Mouse (Mus musculus): ENCODE data around the gene Spi1.
A peak's percentile ranks its signal among the peaks of the same experiment; 100 is the strongest.
"Not testable (repeated sequence)": the region's sequence is repeated elsewhere in the genome, so short reads cannot be mapped to it uniquely, and the experiment has no call there.

The Spi1 gene

DNA sequence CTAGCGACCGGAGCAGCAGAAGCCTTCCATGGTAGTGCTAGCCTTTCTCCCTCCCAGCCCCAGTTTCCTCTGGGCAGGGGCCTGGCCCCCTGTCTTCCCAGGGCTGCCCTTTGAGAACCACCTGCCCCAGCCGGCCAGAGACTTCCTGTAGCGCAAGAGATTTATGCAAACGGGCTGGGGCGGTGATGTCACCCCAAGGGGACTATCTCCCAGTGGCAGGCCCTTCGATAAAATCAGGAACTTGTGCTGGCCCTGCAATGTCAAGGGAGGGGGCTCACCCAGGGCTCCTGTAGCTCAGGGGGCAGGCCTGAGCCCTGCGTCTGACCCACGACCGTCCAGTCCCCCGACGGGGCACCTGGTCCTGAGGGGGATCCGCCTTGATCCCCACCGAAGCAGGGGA, 14.3 kb downstream of the Spi1 start:
- DNase-seq (ENCODE audit: low read depth, low spot score): no peak

GRCm38 (mm10) chr2:91097015-91097414, 14.8 kb downstream of the Spi1 start:
- no peak for DNase-seq (ENCODE audit: low read depth, low spot score)

DNA sequence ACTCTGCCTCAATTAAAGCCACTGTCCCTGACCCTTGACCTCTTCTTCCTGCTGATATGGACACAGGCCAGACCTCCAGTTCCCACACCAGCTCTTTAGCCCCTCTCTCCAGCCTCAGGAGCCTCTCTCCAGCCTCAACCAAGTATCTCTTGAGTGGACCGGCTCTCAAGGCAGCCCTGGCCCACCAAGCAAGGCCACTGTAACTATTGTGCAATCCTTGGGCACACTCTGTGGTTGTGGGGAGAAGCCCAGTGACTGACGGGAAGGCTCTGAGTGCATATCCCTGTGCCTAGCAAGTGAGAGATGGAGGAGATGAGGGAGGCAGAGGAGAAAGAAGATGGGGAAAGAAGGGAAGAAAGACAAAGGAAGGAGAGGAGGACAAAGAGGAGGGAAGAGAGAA, 16.0 kb downstream of the Spi1 start:
- no peak for DNase-seq (ENCODE audit: low read depth, low spot score)

GRCm38 (mm10) chr2:91101124-91101740, 19.0 kb downstream of the Spi1 start:
- DNase-seq (ENCODE audit: low read depth, low spot score): peak; percentile 67

GRCm38 (mm10) chr2:91108156-91108555, 26.0 kb downstream of the Spi1 start:
- DNase-seq (ENCODE audit: low read depth, low spot score): no peak

- DNase-seq (ENCODE audit: low read depth, low spot score): no peak
Measured at GRCm38 (mm10) chr2:91109241-91109640, 27.1 kb downstream of the Spi1 start.

DNA sequence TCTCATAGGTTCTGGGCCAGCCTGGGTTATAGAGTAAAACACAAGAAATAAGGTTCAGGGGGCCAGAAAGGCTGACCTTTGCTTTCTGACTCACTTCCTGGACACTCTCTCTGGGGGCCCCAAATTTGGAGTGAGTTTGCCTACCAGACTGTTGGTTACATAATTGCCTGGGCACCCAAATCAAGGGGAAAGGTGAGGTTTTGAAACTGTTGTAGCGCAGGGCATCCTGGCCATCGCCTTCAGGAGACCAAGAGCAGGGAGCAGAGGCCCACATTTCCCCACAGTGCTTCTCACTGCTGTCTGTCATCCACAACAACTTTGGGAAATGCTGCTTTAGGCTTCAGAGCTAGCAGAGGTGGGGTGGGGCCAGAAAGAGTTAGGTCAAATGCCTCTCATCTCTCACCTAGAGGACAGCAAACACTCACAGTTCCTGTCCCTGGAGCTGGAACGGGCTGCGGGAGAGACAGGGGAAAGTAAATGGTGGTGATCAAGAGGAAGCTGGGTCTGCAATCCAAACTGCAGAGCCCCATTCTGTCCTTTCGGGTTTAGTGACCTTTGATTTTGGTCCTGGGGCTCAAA, 27.7 kb downstream of the Spi1 start:
- DNase-seq (ENCODE audit: low read depth, low spot score): no peak

DNA sequence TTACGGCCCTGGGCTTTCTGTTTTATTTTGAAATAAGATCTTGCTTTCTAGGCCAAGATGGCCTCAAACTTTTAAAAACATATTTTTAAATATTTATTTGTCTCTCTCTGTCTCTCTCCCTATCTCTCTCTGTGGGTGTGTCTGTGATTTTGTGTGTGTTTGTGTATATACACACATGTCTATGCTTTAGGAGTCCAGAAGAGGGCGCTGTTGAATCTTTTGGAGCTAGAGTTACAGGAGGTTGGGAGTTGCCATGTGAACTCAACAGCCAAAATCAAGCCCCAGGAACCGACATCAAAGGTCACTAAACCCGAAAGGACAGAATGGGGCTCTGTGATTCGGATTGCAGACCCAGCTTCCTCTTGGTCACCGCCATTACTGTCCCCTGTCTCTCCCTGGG, 28.2 kb downstream of the Spi1 start:
- DNase-seq (ENCODE audit: low read depth, low spot score): no peak

DNA sequence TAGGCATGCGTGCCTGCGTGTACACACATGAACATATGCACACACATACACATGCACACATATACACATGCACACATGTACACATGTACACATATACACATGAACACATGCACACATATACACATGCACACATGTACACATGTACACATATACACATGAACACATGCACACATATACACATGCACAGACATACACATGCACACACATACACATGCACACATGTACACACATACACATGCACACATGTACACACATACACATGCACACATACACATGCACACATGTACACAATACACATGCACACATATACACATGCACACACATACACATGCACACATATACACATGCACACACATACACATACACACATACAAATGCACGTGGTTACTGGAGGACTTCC, 29.6 kb downstream of the Spi1 start:
- DNase-seq (ENCODE audit: low read depth, low spot score): not testable (repeated sequence)

GRCm38 (mm10) chr2:91112491-91112890, 30.3 kb downstream of the Spi1 start:
- DNase-seq (ENCODE audit: low read depth, low spot score): no peak

DNA sequence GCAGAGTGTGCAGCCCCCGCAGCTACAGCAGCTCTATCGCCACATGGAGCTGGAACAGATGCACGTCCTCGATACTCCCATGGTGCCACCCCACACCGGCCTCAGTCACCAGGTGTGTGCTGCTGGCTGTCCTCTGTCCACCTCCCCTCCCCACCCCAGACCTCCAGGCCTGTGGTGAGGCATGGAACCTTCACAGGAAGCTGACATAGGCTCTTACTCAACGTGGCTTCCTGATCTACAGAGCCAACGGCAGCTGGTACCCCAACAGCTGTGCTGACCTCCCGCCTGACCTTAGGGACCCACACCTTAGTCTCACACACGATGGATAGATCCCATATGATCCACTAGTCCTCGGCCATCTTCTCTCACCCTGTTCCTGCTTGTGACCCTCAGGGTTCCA, 31.1 kb downstream of the Spi1 start:
- DNase-seq (ENCODE audit: low read depth, low spot score): no peak

GRCm38 (mm10) chr2:91113852-91114251, 31.7 kb downstream of the Spi1 start:
- no peak for DNase-seq (ENCODE audit: low read depth, low spot score)

GRCm38 (mm10) chr2:91114781-91115577, 32.8 kb downstream of the Spi1 start:
- DNase-seq (ENCODE audit: low read depth, low spot score): no peak

DNA sequence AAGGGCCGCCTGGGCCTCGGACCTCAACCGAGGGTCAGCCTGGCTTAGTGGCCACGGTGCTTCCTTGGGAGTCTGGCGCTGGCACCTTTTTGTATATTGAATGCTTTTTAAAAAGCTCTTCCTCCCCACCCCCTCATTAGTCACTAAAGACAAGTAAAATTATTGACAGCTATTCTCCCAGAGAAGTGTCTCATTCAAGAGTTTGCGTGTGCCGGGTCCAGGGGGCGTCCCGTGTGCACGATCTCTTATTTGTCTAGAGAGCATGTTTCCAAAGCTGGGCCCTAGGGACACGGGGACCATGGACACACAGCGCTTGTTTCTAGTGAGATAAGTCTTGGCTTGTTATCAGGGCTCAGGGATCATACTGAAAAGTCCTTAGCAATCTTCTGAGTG, 33.4 kb downstream of the Spi1 start:
- no peak for DNase-seq (ENCODE audit: low read depth, low spot score)

GRCm38 (mm10) chr2:91116842-91117241, 34.7 kb downstream of the Spi1 start:
- DNase-seq (ENCODE audit: low read depth, low spot score): no peak

DNA sequence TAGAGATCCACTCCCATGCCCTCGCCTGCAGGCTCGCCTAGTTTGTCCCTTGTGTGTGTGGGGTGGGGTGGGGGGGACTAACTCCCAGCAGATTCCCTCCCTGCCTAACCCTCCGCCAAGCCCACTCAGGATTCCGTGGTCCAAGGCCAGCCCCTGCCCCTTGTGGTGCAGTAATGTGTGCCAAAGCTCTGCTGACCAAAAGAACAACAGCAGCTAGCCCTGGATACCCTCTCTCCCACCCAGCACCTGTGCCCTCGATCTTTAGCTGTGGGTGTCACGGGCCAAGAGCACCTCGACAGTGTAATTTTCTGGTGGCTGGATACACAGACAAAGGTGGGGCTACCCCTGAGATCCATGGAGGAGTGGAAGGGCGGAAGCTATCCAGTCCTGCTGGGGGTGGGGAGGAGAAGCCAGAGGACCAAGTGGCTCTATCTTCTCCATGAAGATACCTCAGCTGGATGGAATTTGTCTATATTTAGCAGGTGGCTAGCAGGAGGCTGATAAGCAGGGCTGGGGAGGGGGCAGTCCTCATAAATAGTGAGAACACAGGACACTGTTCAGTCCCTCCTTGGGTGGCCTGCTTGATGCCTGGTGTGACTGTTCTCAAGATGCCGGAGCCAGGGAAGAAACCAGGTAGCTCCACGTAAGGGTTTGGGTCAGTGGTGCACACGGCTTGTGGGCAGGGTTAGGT, 35.5 kb downstream of the Spi1 start, which contains the start of gene Mybpc3:
Gene Mybpc3, plus strand, starts transcription at position 560 of the 691 bp plus-strand sequence.
- DNase-seq (ENCODE audit: low read depth, low spot score): no peak

- DNase-seq (ENCODE audit: low read depth, low spot score): no peak
Measured at GRCm38 (mm10) chr2:91118647-91119046, 36.5 kb downstream of the Spi1 start.

DNA sequence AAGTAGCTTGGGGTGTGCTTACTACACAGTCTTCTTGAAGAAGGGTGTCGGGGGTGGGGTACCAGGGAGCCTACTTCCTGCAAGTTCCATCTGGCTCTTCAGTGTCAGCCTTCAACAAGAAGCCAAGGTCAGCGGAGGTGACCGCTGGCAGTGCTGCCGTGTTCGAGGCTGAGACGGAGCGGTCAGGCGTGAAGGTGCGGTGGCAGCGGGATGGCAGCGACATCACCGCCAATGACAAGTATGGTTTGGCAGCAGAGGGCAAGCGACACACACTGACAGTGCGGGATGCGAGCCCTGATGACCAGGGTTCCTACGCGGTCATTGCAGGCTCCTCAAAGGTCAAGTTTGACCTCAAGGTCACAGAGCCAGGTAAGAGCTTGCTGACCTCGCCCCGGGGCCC, 36.9 kb downstream of the Spi1 start:
- no peak for DNase-seq (ENCODE audit: low read depth, low spot score)

DNA sequence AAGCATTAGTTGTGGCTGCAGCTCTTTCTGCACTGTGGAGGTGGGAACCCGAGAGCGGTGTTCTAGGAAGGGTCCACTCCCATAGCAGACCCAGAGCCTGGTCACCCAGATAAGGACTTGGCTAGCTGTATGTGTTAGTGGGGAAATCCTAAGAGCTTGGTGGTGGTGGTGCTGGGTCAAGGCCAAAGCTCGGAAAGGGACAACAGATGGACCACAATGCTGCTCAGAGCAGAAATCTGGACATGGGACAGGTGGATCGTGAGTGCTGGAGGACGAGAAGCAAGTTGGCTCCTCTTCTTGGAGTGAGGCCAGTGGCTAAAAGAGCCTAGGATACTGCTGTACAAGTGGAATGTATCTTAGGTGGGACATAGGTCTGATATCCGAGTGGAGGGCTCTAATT, 37.4 kb downstream of the Spi1 start:
- DNase-seq (ENCODE audit: low read depth, low spot score): no peak

- DNase-seq (ENCODE audit: low read depth, low spot score): no peak
Measured at GRCm38 (mm10) chr2:91120261-91120671, 38.1 kb downstream of the Spi1 start.

GRCm38 (mm10) chr2:91121011-91121410, 38.8 kb downstream of the Spi1 start:
- DNase-seq (ENCODE audit: low read depth, low spot score): no peak

DNA sequence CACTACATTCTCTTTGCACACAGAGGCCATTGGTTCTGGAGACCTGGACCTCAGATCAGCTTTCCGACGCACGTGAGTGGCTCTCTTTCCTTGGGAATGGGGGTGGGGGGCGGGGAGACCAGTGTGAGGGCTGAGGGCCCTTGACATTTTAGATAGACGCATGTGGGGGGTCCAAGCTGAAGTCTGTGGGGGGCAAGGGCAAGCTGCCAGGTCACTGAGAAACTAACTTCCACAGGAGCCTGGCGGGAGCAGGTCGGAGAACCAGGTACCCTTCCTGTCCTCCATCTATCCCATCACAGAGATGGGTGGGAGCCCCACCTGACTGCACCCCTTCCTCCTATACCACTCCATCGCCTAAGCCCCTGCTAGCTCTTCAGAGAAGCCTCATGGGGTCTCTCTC, 39.3 kb downstream of the Spi1 start:
- no peak for DNase-seq (ENCODE audit: low read depth, low spot score)
